Mouse (Mus musculus) MEL (cell line): ENCODE measurements around the gene Ddx46.

ENCODE experiments used
- MAZ ChIP-seq: IDR thresholded peaks from 2 replicates; pipeline ENCODE4 v1.6.1; 2012; ENCODE audit warnings: low read depth, mild to moderate bottlenecking, inconsistent platforms, low read length, improper control_type of control experiment
- UBTF ChIP-seq: IDR thresholded peaks from 2 replicates; pipeline ENCODE4 v1.6.1; 2012; ENCODE audit warnings: low read depth, mild to moderate bottlenecking, inconsistent platforms, low read length, improper control_type of control experiment, moderate library complexity, borderline replicate concordance; ENCODE audit not compliant: insufficient read depth

DNA sequence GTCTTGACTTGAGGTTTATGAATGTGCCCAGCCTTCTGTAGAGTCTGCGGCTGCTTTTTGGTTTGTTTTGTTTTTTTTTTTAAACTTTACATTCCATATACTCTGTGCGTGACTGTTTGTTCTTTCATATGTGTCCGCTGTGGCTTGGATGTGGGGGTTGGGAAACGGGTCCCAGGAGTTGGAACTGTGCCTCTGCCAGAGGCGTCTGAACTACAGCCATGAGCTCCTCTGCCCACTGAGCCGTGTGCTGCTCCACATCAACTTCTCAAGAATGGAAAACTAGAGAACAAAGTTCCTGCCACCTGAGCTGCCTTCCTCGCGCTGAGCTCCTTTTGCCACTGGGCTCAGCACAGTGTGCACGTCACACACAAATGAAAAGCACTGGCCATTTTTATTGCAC is 47.4 kb downstream of the Ddx46 start:
- TF ChIP-seq MAZ (no peak), UBTF (no peak)
